Mouse (Mus musculus): ENCODE data around the gene Nr5a2. TPM values are rescaled to one million over a fixed set of nuclear protein-coding genes. Genes with fewer than 3 reads are reported as not detected.

The Nr5a2 gene
- 3.1 and 3.2 TPM in 2 replicates for polyA plus RNA-seq (2015; fragmentation: Nextera tagmentation; extraction: Ambion mirVana)

- 33% methylated on average over 4 of the region's 4 CpGs for whole genome bisulfite sequencing (ENCODE audit: insufficient replicate concordance)
- Histone ChIP-seq H3K9ac (replicated peaks) (peak within 1 kb of the TSS; percentile 55), H3K27ac (ENCODE audit: low read depth) (peak within 1 kb of the TSS; percentile 82), H3K27me3 (ENCODE audit: insufficient read depth, low read length) (0 out of 2 replicates have a peak, but pooled peaks cover 8% of the 10 kb centered on the region), H3K4me3 (ENCODE audit: low read depth, low read length) (peak within 1 kb of the TSS; percentile 38), H3K36me3 (replicated peaks; ENCODE audit: insufficient read depth, low read length) (no peaks in the 10 kb centered on the region), H3K4me1 (ENCODE audit: insufficient read depth) (peaks cover under 1% of the 10 kb centered on the region; the same call in 1 of the 2 replicates), H3K4me2 (ENCODE audit: low read depth, low read length) (peak within 1 kb of the TSS; percentile 66), H3K9me3 (ENCODE audit: low read length) (no peaks in the 10 kb centered on the region)
- no peak for DNase-seq
- ATAC-seq: peak; percentile 89
- TF ChIP-seq EP300 (IDR thresholded peaks at IDR 0.05; ENCODE audit: low read depth) (no peak; the same call in 1 of the 2 replicates), CTCF (IDR thresholded peaks at IDR 0.05; ENCODE audit: low read depth) (no peak)
These were observed at the start of gene Nr5a2 for GRCm38 (mm10) chr1:136960428-136961012. Nr5a2 (minus strand) TSS chr1:136960448.

DNA sequence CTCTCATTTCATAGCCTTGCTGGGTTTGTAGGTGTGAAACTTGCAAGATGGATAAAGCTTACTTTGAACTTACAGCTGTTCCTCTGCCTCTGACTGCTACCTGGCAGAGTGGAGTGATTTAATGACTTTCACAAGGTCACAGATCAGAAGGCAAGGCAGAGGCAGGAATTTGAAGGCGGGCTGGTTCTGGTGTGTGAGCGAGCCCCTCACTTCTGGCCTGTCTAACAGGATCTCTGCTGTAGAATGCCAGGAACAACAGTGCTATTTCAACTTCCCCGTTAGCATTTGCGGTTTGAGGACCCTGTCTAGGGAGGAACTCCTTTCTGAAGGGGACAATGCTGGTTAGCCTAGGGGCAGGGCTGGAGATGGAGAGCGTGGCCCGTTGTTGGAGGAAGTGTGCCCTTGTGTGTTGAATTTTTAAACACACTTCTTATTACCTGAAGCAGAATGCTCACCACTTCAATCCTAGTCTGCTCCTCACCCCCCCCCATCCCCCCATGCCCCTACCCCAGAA, 48.5 kb upstream of the Nr5a2 start:
- ATAC-seq (no peak), DNase-seq (no peak)
- H3K27me3 ChIP-seq (ENCODE audit: insufficient read depth, low read length): no peaks in the 10 kb centered on the region
- H3K36me3 ChIP-seq (replicated peaks; ENCODE audit: insufficient read depth, low read length): no peaks in the 10 kb centered on the region
- H3K4me2 ChIP-seq (ENCODE audit: low read depth, low read length): no peak overlapping the region
- 28% methylated on average over 6 of the region's 6 CpGs for WGBS (ENCODE audit: insufficient replicate concordance)
- H3K27ac ChIP-seq (ENCODE audit: low read depth): no peak overlapping the region
- no peak overlapping the region for H3K4me3 ChIP-seq (ENCODE audit: low read depth, low read length)
- no peak overlapping the region for H3K9ac ChIP-seq (replicated peaks)
- TF ChIP-seq CTCF (IDR thresholded peaks at IDR 0.05; ENCODE audit: low read depth): no peak
- no peak for TF ChIP-seq EP300 (IDR thresholded peaks at IDR 0.05; ENCODE audit: low read depth)
- no peaks in the 10 kb centered on the region for H3K9me3 ChIP-seq (ENCODE audit: low read length)
- no peaks in the 10 kb centered on the region for H3K4me1 ChIP-seq (ENCODE audit: insufficient read depth)

GRCm38 (mm10) chr1:137003816-137004215, 43.6 kb upstream of the Nr5a2 start:
- Histone ChIP-seq H3K9ac (replicated peaks) (no peak overlapping the region), H3K36me3 (replicated peaks; ENCODE audit: insufficient read depth, low read length) (no peaks in the 10 kb centered on the region), H3K27me3 (ENCODE audit: insufficient read depth, low read length) (no peaks in the 10 kb centered on the region), H3K27ac (ENCODE audit: low read depth) (no peak overlapping the region), H3K4me3 (ENCODE audit: low read depth, low read length) (no peak overlapping the region), H3K4me1 (ENCODE audit: insufficient read depth) (no peaks in the 10 kb centered on the region), H3K4me2 (ENCODE audit: low read depth, low read length) (no peak overlapping the region), H3K9me3 (ENCODE audit: low read length) (peaks cover 2% of the 10 kb centered on the region; the same call in 1 of the 2 replicates)
- WGBS (ENCODE audit: insufficient replicate concordance): 69% methylated on average over 1 of the region's 1 CpGs
- ATAC-seq: no peak
- TF ChIP-seq EP300 (IDR thresholded peaks at IDR 0.05; ENCODE audit: low read depth) (no peak), CTCF (IDR thresholded peaks at IDR 0.05; ENCODE audit: low read depth) (no peak)
- DNase-seq: no peak

GRCm38 (mm10) chr1:137003144-137003543, 42.9 kb upstream of the Nr5a2 start:
- H3K27ac ChIP-seq (ENCODE audit: low read depth): no peak overlapping the region
- no peaks in the 10 kb centered on the region for H3K27me3 ChIP-seq (ENCODE audit: insufficient read depth, low read length)
- no peak for TF ChIP-seq CTCF (IDR thresholded peaks at IDR 0.05; ENCODE audit: low read depth)
- no peak for TF ChIP-seq EP300 (IDR thresholded peaks at IDR 0.05; ENCODE audit: low read depth)
- H3K9ac ChIP-seq (replicated peaks): no peak overlapping the region
- no peak overlapping the region for H3K4me3 ChIP-seq (ENCODE audit: low read depth, low read length)
- no peaks in the 10 kb centered on the region for H3K36me3 ChIP-seq (replicated peaks; ENCODE audit: insufficient read depth, low read length)
- H3K9me3 ChIP-seq (ENCODE audit: low read length): peaks cover 2% of the 10 kb centered on the region; the same call in 1 of the 2 replicates
- no peaks in the 10 kb centered on the region for H3K4me1 ChIP-seq (ENCODE audit: insufficient read depth)
- no peak overlapping the region for H3K4me2 ChIP-seq (ENCODE audit: low read depth, low read length)
- ATAC-seq: no peak
- DNase-seq: no peak
- 57% methylated on average over 1 of the region's 1 CpGs for WGBS (ENCODE audit: insufficient replicate concordance)

- TF ChIP-seq EP300 (IDR thresholded peaks at IDR 0.05; ENCODE audit: low read depth) (no peak), CTCF (IDR thresholded peaks at IDR 0.05; ENCODE audit: low read depth) (no peak)
- H3K36me3 ChIP-seq (replicated peaks; ENCODE audit: insufficient read depth, low read length): no peaks in the 10 kb centered on the region
- no peak overlapping the region for H3K27ac ChIP-seq (ENCODE audit: low read depth)
- DNase-seq (no peak), ATAC-seq (no peak)
- 57% methylated on average over 8 of the region's 8 CpGs for WGBS (ENCODE audit: insufficient replicate concordance)
- H3K4me1 ChIP-seq (ENCODE audit: insufficient read depth): no peaks in the 10 kb centered on the region
- no peak overlapping the region for H3K4me2 ChIP-seq (ENCODE audit: low read depth, low read length)
- H3K9ac ChIP-seq (replicated peaks): no peak overlapping the region
- H3K27me3 ChIP-seq (ENCODE audit: insufficient read depth, low read length): no peaks in the 10 kb centered on the region
- H3K4me3 ChIP-seq (ENCODE audit: low read depth, low read length): no peak overlapping the region
- no peaks in the 10 kb centered on the region for H3K9me3 ChIP-seq (ENCODE audit: low read length)
These were observed 31.6 kb upstream of the Nr5a2 start for GRCm38 (mm10) chr1:136991762-136992352.

DNA sequence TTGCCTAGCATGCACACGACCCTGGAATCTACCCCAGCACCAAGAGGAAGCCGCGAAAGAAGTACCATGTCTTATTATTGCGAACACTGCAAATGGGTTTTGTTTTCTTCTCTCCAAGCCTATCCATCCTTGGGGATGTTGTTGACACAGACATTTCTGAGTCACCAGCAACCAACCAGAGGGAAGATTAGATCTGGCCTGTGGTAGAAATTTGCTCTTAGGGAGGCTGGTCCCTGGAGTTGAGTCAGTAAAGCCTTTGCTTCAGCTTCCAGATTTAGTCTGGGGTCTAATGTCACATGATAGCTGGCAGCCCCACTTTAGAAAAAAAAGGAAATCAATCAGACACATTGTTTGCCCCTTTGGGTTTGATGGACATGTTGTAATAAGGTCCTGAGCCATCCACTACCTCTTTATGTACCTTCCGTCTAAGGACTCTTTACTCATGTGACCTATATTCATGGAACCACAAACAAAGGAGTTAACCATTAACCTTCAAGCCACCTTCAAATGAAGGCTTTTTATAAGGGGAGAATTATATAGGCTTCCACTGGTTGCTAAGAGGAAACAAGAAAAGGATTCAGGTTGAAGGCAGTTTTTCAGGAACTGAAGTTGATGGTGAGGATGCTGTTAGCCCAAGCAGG, 20.1 kb upstream of the Nr5a2 start:
- WGBS (ENCODE audit: insufficient replicate concordance): 68% methylated on average over 5 of the region's 5 CpGs
- no peak for TF ChIP-seq EP300 (IDR thresholded peaks at IDR 0.05; ENCODE audit: low read depth)
- TF ChIP-seq CTCF (IDR thresholded peaks at IDR 0.05; ENCODE audit: low read depth): no peak
- Histone ChIP-seq H3K4me2 (ENCODE audit: low read depth, low read length) (no peak overlapping the region), H3K9ac (replicated peaks) (no peak overlapping the region), H3K27me3 (ENCODE audit: insufficient read depth, low read length) (no peaks in the 10 kb centered on the region), H3K36me3 (replicated peaks; ENCODE audit: insufficient read depth, low read length) (no peaks in the 10 kb centered on the region), H3K27ac (ENCODE audit: low read depth) (no peak overlapping the region), H3K4me3 (ENCODE audit: low read depth, low read length) (no peak overlapping the region), H3K9me3 (ENCODE audit: low read length) (no peaks in the 10 kb centered on the region), H3K4me1 (ENCODE audit: insufficient read depth) (no peaks in the 10 kb centered on the region)
- DNase-seq (no peak), ATAC-seq (peak; percentile 77)

All from liver, postnatal 0 days (tissue).